Mouse (Mus musculus): Measurements from ENCODE around the gene Amotl1.

Gene Amotl1

GRCm38 (mm10) chr9:14641310-14642067 is 3.4 kb downstream of the Amotl1 start:
- peak in 1 of 2 experiments; percentile 4 for DNase-seq (ENCODE audit: low spot score in 2 of 2)

- DNase-seq (ENCODE audit: low spot score in 2 of 2): no peak
Measured at GRCm38 (mm10) chr9:14636244-14636643, 8.6 kb downstream of the Amotl1 start.

- no peak for DNase-seq (ENCODE audit: low spot score in 2 of 2)
Measured at GRCm38 (mm10) chr9:14635551-14635950, 9.3 kb downstream of the Amotl1 start.

GRCm38 (mm10) chr9:14634155-14634554 is 10.7 kb downstream of the Amotl1 start:
- no peak for DNase-seq (ENCODE audit: low spot score in 2 of 2)

GRCm38 (mm10) chr9:14632365-14633163 is 12.3 kb downstream of the Amotl1 start:
- no peak for DNase-seq (ENCODE audit: low spot score in 2 of 2)

- DNase-seq (ENCODE audit: low spot score in 2 of 2): no peak
Measured at GRCm38 (mm10) chr9:14631729-14632128, 13.1 kb downstream of the Amotl1 start.

GRCm38 (mm10) chr9:14627525-14627924 is 17.3 kb downstream of the Amotl1 start:
- DNase-seq (ENCODE audit: low spot score in 2 of 2): no peak

- no peak for DNase-seq (ENCODE audit: low spot score in 2 of 2)
Measured at GRCm38 (mm10) chr9:14625961-14626360, 18.9 kb downstream of the Amotl1 start.

GRCm38 (mm10) chr9:14625024-14625423 is 19.8 kb downstream of the Amotl1 start:
- DNase-seq (ENCODE audit: low spot score in 2 of 2): no peak

- no peak for DNase-seq (ENCODE audit: low spot score in 2 of 2)
Measured at GRCm38 (mm10) chr9:14623928-14624327, 20.9 kb downstream of the Amotl1 start.

- DNase-seq (ENCODE audit: low spot score in 2 of 2): no peak
Measured at GRCm38 (mm10) chr9:14623250-14623649, 21.6 kb downstream of the Amotl1 start.

GRCm38 (mm10) chr9:14622848-14623247 is 22.0 kb downstream of the Amotl1 start:
- DNase-seq (ENCODE audit: low spot score in 2 of 2): no peak

GRCm38 (mm10) chr9:14620107-14620506 is 24.7 kb downstream of the Amotl1 start:
- DNase-seq (ENCODE audit: low spot score in 2 of 2): no peak

GRCm38 (mm10) chr9:14614931-14615880 is 29.6 kb downstream of the Amotl1 start:
- no peak for DNase-seq (ENCODE audit: low spot score in 2 of 2)

- no peak for DNase-seq (ENCODE audit: low spot score in 2 of 2)
Measured at GRCm38 (mm10) chr9:14614205-14614930, 30.5 kb downstream of the Amotl1 start.

- no peak for DNase-seq (ENCODE audit: low spot score in 2 of 2)
Measured at GRCm38 (mm10) chr9:14613308-14614204, 31.3 kb downstream of the Amotl1 start.

- DNase-seq (ENCODE audit: low spot score in 2 of 2): no peak
Measured at GRCm38 (mm10) chr9:14612588-14612987, 32.3 kb downstream of the Amotl1 start.

GRCm38 (mm10) chr9:14608521-14608920 is 36.3 kb downstream of the Amotl1 start:
- DNase-seq (ENCODE audit: low spot score in 2 of 2): no peak

GRCm38 (mm10) chr9:14607464-14607863 is 37.4 kb downstream of the Amotl1 start:
- DNase-seq (ENCODE audit: low spot score in 2 of 2): no peak

- DNase-seq (ENCODE audit: low spot score in 2 of 2): no peak
Measured at GRCm38 (mm10) chr9:14605992-14606391, 38.9 kb downstream of the Amotl1 start.
